Mouse (Mus musculus): ENCODE data around the gene Wls. TPM values are rescaled to one million over a fixed set of nuclear protein-coding genes. Genes with fewer than 3 reads are reported as not detected.

Wls gene
- polyA plus RNA-seq, 1 experiment from 2014 or later = 120 TPM

DNA sequence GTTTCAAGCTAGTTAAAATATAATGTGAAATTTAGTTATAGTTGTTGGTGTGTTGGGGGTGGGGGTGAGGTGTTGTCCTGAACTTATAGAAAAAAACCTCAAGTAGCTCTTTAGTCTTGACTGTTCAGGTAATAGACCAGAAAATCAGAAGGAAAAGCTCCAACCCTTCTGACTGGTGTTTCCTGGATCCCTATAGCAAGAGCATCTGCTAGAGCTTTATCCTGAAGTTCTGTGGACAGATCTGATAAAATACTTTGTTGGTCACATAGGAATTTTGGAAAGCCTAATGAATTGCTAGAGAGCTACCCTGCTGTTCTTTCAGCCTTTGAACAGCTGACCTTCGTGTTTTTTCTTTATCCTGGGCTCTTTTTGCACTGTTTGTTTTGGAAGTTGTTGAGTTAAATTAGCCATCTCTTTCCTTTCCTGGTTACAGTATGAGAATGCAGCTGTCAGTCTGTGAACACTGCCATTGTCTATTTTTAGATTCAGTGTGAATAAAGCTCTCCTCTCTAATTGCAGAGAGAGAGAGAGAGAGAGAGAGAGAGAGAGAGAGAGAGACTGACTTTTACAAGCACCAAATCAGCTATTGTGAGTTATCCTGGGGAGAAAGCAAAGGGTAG is 46.4 kb downstream of the Wls start:
- H3K4me1 ChIP-seq (replicated peaks; ENCODE audit: control insufficient read depth, insufficient read depth, low read length) = peaks cover 4% of the 10 kb centered on the region; the same call in 1 of the 2 replicates
- no peak overlapping the region; the same call in 1 of the 2 replicates for H3K27ac ChIP-seq (ENCODE audit: low read depth, low read length)
- 0 out of 2 replicates have a peak overlapping the region, but pooled peaks have one; percentile 8 for H3K4me2 ChIP-seq (ENCODE audit: low read depth, low read length, severe bottlenecking)
- H3K9ac ChIP-seq (ENCODE audit: low read length) = no peak overlapping the region
- no peaks in the 10 kb centered on the region for H3K36me3 ChIP-seq (ENCODE audit: control insufficient read depth, insufficient read depth, low read length)
- ATAC-seq (replicated peaks; ENCODE audit: low FRiP score) = peak; percentile 49
- H3K27me3 ChIP-seq (ENCODE audit: control insufficient read depth, insufficient read depth, low read length) = no peaks in the 10 kb centered on the region; the same call in 1 of the 2 replicates
- H3K4me3 ChIP-seq (ENCODE audit: low read depth, low read length) = no peak overlapping the region
- no peaks in the 10 kb centered on the region for H3K9me3 ChIP-seq (ENCODE audit: control insufficient read depth, low read length)
- 4% methylated on average over 1 of the region's 1 CpGs for WGBS
- DNase-seq (ENCODE audit: low spot score) = no peak

DNA sequence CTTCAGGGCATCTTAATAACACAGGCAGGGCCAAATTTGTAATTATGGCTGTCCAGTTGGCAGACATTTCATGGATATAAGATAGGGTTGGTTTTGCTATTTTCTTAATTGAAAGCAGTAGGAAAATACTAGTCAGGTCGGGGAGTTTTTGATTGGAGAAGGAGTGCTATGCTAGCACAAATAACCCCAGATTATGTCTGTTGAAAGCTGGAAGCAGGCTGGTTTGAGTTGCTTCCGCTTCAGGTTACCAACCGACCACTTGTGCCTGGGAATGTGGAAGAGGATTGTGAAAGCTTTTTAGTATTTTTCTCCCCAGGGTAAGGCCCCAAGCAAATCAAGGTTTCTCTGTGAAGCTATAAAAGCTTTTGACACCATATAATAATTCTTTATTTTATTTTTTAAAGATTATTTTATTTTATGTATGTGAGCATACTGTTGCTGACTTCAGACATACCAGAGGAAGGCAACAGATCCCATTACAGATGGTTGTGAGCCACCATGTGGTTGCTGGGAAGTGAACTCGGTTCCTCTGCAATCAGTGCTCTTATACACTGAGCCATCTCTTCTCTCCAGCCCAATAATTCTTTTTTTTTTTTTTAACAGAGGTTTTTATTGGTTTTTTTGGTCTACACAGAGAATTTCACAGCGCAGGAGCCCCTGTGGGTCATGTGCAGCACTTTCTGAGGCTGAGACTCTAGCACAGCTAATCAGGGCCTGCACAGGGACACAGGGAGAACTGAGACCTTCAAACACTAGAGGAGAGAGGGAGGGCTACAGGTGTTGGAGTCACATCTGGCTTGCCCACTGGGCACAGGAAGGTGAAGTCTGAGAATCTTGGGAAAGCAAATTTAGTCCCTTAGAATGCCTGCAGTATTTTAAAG is 50.9 kb downstream of the Wls start:
- Histone ChIP-seq H3K27ac (ENCODE audit: low read depth, low read length) (no peak overlapping the region), H3K9me3 (ENCODE audit: control insufficient read depth, low read length) (no peaks in the 10 kb centered on the region), H3K9ac (ENCODE audit: low read length) (no peak overlapping the region), H3K27me3 (ENCODE audit: control insufficient read depth, insufficient read depth, low read length) (no peaks in the 10 kb centered on the region; the same call in 1 of the 2 replicates), H3K36me3 (ENCODE audit: control insufficient read depth, insufficient read depth, low read length) (no peaks in the 10 kb centered on the region), H3K4me1 (replicated peaks; ENCODE audit: control insufficient read depth, insufficient read depth, low read length) (peaks cover 4% of the 10 kb centered on the region; the same call in 1 of the 2 replicates), H3K4me2 (ENCODE audit: low read depth, low read length, severe bottlenecking) (no peak overlapping the region), H3K4me3 (ENCODE audit: low read depth, low read length) (no peak overlapping the region)
- 84% methylated on average over 5 of the region's 5 CpGs for WGBS
- ATAC-seq (replicated peaks; ENCODE audit: low FRiP score) (no peak), DNase-seq (ENCODE audit: low spot score) (no peak)

DNA sequence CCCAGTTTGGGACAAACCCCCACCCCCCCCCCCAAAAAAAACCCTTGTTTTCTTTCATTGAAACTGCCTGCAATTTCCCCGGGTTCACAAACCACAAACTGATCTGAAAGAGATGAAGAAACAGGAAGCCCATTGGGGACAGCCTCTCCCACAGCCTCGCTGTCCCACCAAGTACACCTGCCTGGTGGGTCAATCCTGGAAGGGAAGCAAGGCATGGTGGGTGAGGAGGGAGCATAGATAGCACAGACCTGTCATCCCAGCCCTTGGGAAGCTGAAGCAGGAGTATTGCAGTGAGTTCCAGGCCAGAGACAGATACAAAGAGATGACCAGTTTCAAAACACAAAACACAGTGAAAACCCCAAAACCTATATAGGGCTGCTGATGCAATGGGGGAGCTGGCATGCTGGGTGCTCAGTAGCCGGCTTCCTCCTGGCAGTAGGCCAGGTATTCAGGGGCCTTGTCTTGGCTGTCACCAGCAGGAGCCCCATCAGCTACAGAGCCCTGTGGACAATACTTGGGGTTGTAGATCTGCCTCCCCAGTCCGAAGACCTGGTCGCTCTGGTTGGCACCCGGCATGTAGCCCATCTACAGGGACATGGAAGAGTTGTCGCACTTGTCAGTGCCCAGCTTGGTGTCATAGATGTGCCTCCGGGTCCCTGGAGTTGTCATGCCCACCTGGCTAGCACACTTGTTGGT is 51.7 kb downstream of the Wls start:
- Histone ChIP-seq H3K4me2 (ENCODE audit: low read depth, low read length, severe bottlenecking) (no peak overlapping the region), H3K4me3 (ENCODE audit: low read depth, low read length) (no peak overlapping the region), H3K27me3 (ENCODE audit: control insufficient read depth, insufficient read depth, low read length) (no peaks in the 10 kb centered on the region; the same call in 1 of the 2 replicates), H3K27ac (ENCODE audit: low read depth, low read length) (no peak overlapping the region), H3K9me3 (ENCODE audit: control insufficient read depth, low read length) (no peaks in the 10 kb centered on the region), H3K4me1 (replicated peaks; ENCODE audit: control insufficient read depth, insufficient read depth, low read length) (no peaks in the 10 kb centered on the region), H3K36me3 (ENCODE audit: control insufficient read depth, insufficient read depth, low read length) (no peaks in the 10 kb centered on the region), H3K9ac (ENCODE audit: low read length) (no peak overlapping the region)
- no peak for ATAC-seq (replicated peaks; ENCODE audit: low FRiP score)
- WGBS = 95% methylated on average over 8 of the region's 8 CpGs
- DNase-seq (ENCODE audit: low spot score) = no peak

DNA sequence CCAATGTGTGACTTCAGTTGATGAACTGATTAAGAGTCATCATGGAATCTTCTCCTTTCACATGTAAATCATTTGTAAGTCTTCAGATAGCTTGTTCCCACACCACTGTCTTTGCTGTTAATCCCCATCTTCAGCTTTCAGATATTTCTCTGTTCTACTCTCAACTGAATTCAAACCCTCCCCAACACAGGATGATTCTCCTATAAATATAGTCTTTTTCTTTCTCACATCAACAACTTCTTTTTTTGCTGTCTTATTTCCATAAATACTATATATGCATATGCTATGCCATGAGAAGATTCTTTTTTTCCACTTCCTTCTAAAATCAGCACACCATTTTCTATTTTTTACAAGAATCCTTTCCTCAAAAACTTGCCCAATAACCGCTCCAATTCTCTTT is 67.9 kb downstream of the Wls start:
- Histone ChIP-seq H3K36me3 (ENCODE audit: control insufficient read depth, insufficient read depth, low read length) (no peaks in the 10 kb centered on the region), H3K4me3 (ENCODE audit: low read depth, low read length) (no peak overlapping the region), H3K9me3 (ENCODE audit: control insufficient read depth, low read length) (no peaks in the 10 kb centered on the region), H3K9ac (ENCODE audit: low read length) (no peak overlapping the region), H3K4me2 (ENCODE audit: low read depth, low read length, severe bottlenecking) (no peak overlapping the region), H3K27ac (ENCODE audit: low read depth, low read length) (no peak overlapping the region), H3K4me1 (replicated peaks; ENCODE audit: control insufficient read depth, insufficient read depth, low read length) (no peaks in the 10 kb centered on the region), H3K27me3 (ENCODE audit: control insufficient read depth, insufficient read depth, low read length) (no peaks in the 10 kb centered on the region)
- WGBS = 95% methylated on average over 1 of the region's 1 CpGs
- ATAC-seq (replicated peaks; ENCODE audit: low FRiP score) = no peak
- DNase-seq (ENCODE audit: low spot score) = no peak

DNA sequence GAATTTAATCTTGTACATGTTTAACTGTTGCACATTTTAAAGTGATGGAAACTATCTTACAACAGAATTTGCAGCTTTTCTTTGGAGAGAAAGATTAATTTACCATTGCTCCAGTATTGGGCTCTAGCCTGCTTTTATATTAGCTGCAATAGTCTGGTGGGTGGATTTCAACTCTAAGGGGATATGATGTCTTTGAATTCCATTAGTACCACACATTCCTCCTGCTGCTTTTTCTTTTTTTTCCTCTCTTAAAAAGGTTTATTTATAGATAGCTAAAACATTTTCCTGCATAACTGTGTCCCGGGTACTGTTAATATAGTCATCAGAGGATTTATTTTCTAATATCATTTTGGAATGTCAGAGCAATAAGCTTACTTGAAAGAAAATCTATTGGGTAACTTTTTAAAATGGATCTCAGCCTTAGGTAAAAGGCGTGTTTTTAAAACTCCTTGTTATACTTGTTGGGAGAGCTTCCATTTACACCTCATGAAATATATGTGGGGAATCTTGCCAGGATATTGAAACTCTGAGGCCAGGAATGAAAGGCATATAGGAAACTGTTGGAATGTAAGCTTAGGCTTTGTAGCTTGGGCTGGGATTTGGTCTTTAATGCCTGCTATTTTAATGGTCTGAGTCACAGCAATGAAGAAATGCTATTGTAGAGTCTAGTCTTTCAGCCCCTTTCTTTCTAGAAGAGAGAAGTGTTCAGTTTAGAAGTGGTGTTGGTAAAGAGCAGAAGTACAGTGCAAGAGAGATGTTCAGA is 78.0 kb downstream of the Wls start:
- ATAC-seq (replicated peaks; ENCODE audit: low FRiP score) = no peak

More for the DNA sequence above, 78.0 kb downstream of the Wls start:
- no peak for DNase-seq (ENCODE audit: low spot score)
- Histone ChIP-seq H3K4me3 (ENCODE audit: low read depth, low read length) (no peak overlapping the region), H3K4me1 (replicated peaks; ENCODE audit: control insufficient read depth, insufficient read depth, low read length) (no peaks in the 10 kb centered on the region), H3K4me2 (ENCODE audit: low read depth, low read length, severe bottlenecking) (no peak overlapping the region), H3K36me3 (ENCODE audit: control insufficient read depth, insufficient read depth, low read length) (no peaks in the 10 kb centered on the region), H3K9ac (ENCODE audit: low read length) (no peak overlapping the region), H3K27me3 (ENCODE audit: control insufficient read depth, insufficient read depth, low read length) (no peaks in the 10 kb centered on the region), H3K27ac (ENCODE audit: low read depth, low read length) (no peak overlapping the region), H3K9me3 (ENCODE audit: control insufficient read depth, low read length) (no peaks in the 10 kb centered on the region)
- 91% methylated on average over 2 of the region's 2 CpGs for WGBS

Other genes with a start within 250 kb of the Wls start
- 0.15 TPM in 1 of 2 replicates, not detected in the other for gene Rpe65, start 240.5 kb upstream of the Wls start, polyA plus RNA-seq (2014; fragmentation: Nextera tagmentation; extraction: Ambion mirVana)